Mouse (Mus musculus): ENCODE measurements at regions not wholly inside any gene's neighbourhood (a gene's known extent, or its start where the extent isn't known, plus 50 kb on each side); places are given as distances from the start of the nearest gene placed in this dataset.

GRCm38 (mm10) chr8:64472801-64473270 is 220.0 kb downstream of the Cpe start:
- H3K9ac ChIP-seq (replicated peaks; ENCODE audit: low read depth, low read length), result no peak overlapping the region
- DNase-seq (ENCODE audit: low spot score), result no peak
- H3K27me3 ChIP-seq (ENCODE audit: control insufficient read depth, insufficient read depth, low read length), result no peaks in the 10 kb centered on the region
- H3K4me1 ChIP-seq (ENCODE audit: control insufficient read depth, insufficient read depth), result no peaks in the 10 kb centered on the region
- H3K27ac ChIP-seq (ENCODE audit: low read depth), result no peak overlapping the region
- no peak for ATAC-seq (ENCODE audit: insufficient read depth, low read depth)
- 86% methylated on average over 1 of the region's 1 CpGs for WGBS
- no peak for TF ChIP-seq CTCF (IDR thresholded peaks at IDR 0.05; ENCODE audit: low read depth)
- no peak for TF ChIP-seq EP300 (IDR thresholded peaks at IDR 0.05; ENCODE audit: low read depth)
- H3K4me3 ChIP-seq (ENCODE audit: low read depth, low read length), result no peak overlapping the region
- no peak overlapping the region for H3K4me2 ChIP-seq (ENCODE audit: low read depth, low read length)
- H3K36me3 ChIP-seq (replicated peaks; ENCODE audit: control insufficient read depth, insufficient read depth, low read length), result no peaks in the 10 kb centered on the region
- no peaks in the 10 kb centered on the region for H3K9me3 ChIP-seq (replicated peaks; ENCODE audit: control insufficient read depth, low read length)

GRCm38 (mm10) chr8:64461136-64461535 is 231.7 kb downstream of the Cpe start:
- Histone ChIP-seq H3K36me3 (replicated peaks; ENCODE audit: control insufficient read depth, insufficient read depth, low read length) (no peaks in the 10 kb centered on the region), H3K27me3 (ENCODE audit: control insufficient read depth, insufficient read depth, low read length) (no peaks in the 10 kb centered on the region)
- no peak for ATAC-seq (ENCODE audit: insufficient read depth, low read depth)

GRCm38 (mm10) chr8:64456970-64457369 is 235.9 kb downstream of the Cpe start:
- Histone ChIP-seq H3K9ac (replicated peaks; ENCODE audit: low read depth, low read length) (no peak overlapping the region), H3K27me3 (ENCODE audit: control insufficient read depth, insufficient read depth, low read length) (no peaks in the 10 kb centered on the region), H3K4me2 (ENCODE audit: low read depth, low read length) (no peak overlapping the region), H3K4me1 (ENCODE audit: control insufficient read depth, insufficient read depth) (no peaks in the 10 kb centered on the region), H3K9me3 (replicated peaks; ENCODE audit: control insufficient read depth, low read length) (no peaks in the 10 kb centered on the region), H3K36me3 (replicated peaks; ENCODE audit: control insufficient read depth, insufficient read depth, low read length) (no peaks in the 10 kb centered on the region), H3K4me3 (ENCODE audit: low read depth, low read length) (no peak overlapping the region), H3K27ac (ENCODE audit: low read depth) (no peak overlapping the region)
- ATAC-seq (ENCODE audit: insufficient read depth, low read depth) (no peak), DNase-seq (ENCODE audit: low spot score) (no peak)
- TF ChIP-seq CTCF (IDR thresholded peaks at IDR 0.05; ENCODE audit: low read depth), result no peak
- no peak for TF ChIP-seq EP300 (IDR thresholded peaks at IDR 0.05; ENCODE audit: low read depth)
- 73% methylated on average over 5 of the region's 5 CpGs for WGBS

More at GRCm38 (mm10) chr8:64461136-64461535, 231.7 kb downstream of the Cpe start:
- no peak overlapping the region for H3K9ac ChIP-seq (replicated peaks; ENCODE audit: low read depth, low read length)
- TF ChIP-seq EP300 (IDR thresholded peaks at IDR 0.05; ENCODE audit: low read depth), result no peak
- TF ChIP-seq CTCF (IDR thresholded peaks at IDR 0.05; ENCODE audit: low read depth), result no peak
- H3K4me3 ChIP-seq (ENCODE audit: low read depth, low read length), result no peak overlapping the region
- H3K9me3 ChIP-seq (replicated peaks; ENCODE audit: control insufficient read depth, low read length), result no peaks in the 10 kb centered on the region
- DNase-seq (ENCODE audit: low spot score), result no peak
- no peaks in the 10 kb centered on the region for H3K4me1 ChIP-seq (ENCODE audit: control insufficient read depth, insufficient read depth)
- H3K27ac ChIP-seq (ENCODE audit: low read depth), result no peak overlapping the region
- no peak overlapping the region for H3K4me2 ChIP-seq (ENCODE audit: low read depth, low read length)
- 82% methylated on average over 4 of the region's 4 CpGs for WGBS

GRCm38 (mm10) chr8:64454736-64455135 is 238.1 kb downstream of the Cpe start:
- H3K4me3 ChIP-seq (ENCODE audit: low read depth, low read length), result no peak overlapping the region
- no peak overlapping the region for H3K4me2 ChIP-seq (ENCODE audit: low read depth, low read length)
- H3K27me3 ChIP-seq (ENCODE audit: control insufficient read depth, insufficient read depth, low read length), result no peaks in the 10 kb centered on the region
- no peaks in the 10 kb centered on the region for H3K9me3 ChIP-seq (replicated peaks; ENCODE audit: control insufficient read depth, low read length)
- H3K36me3 ChIP-seq (replicated peaks; ENCODE audit: control insufficient read depth, insufficient read depth, low read length), result no peaks in the 10 kb centered on the region
- WGBS, result 63% methylated on average over 4 of the region's 4 CpGs
- DNase-seq (ENCODE audit: low spot score) (no peak), ATAC-seq (ENCODE audit: insufficient read depth, low read depth) (no peak)
- no peaks in the 10 kb centered on the region for H3K4me1 ChIP-seq (ENCODE audit: control insufficient read depth, insufficient read depth)
- no peak overlapping the region for H3K9ac ChIP-seq (replicated peaks; ENCODE audit: low read depth, low read length)
- H3K27ac ChIP-seq (ENCODE audit: low read depth), result no peak overlapping the region
- TF ChIP-seq EP300 (IDR thresholded peaks at IDR 0.05; ENCODE audit: low read depth), result no peak
- no peak for TF ChIP-seq CTCF (IDR thresholded peaks at IDR 0.05; ENCODE audit: low read depth)

GRCm38 (mm10) chr8:64445366-64445765 is 239.3 kb upstream of the Tll1 start:
- Histone ChIP-seq H3K4me2 (ENCODE audit: low read depth, low read length) (no peak overlapping the region), H3K4me3 (ENCODE audit: low read depth, low read length) (no peak overlapping the region), H3K9ac (replicated peaks; ENCODE audit: low read depth, low read length) (no peak overlapping the region), H3K36me3 (replicated peaks; ENCODE audit: control insufficient read depth, insufficient read depth, low read length) (no peaks in the 10 kb centered on the region), H3K27me3 (ENCODE audit: control insufficient read depth, insufficient read depth, low read length) (no peaks in the 10 kb centered on the region), H3K4me1 (ENCODE audit: control insufficient read depth, insufficient read depth) (no peaks in the 10 kb centered on the region), H3K9me3 (replicated peaks; ENCODE audit: control insufficient read depth, low read length) (no peaks in the 10 kb centered on the region), H3K27ac (ENCODE audit: low read depth) (no peak overlapping the region)
- ATAC-seq (ENCODE audit: insufficient read depth, low read depth), result no peak
- TF ChIP-seq CTCF (IDR thresholded peaks at IDR 0.05; ENCODE audit: low read depth) (no peak), EP300 (IDR thresholded peaks at IDR 0.05; ENCODE audit: low read depth) (no peak)
- no peak for DNase-seq (ENCODE audit: low spot score)
- WGBS, result 77% methylated on average over 3 of the region's 3 CpGs

- WGBS, result 70% methylated on average over 5 of the region's 5 CpGs
Measured at GRCm38 (mm10) chr8:64444429-64444828, 238.4 kb upstream of the Tll1 start.

More at GRCm38 (mm10) chr8:64444429-64444828, 238.4 kb upstream of the Tll1 start:
- no peak overlapping the region for H3K4me3 ChIP-seq (ENCODE audit: low read depth, low read length)
- no peaks in the 10 kb centered on the region for H3K4me1 ChIP-seq (ENCODE audit: control insufficient read depth, insufficient read depth)
- H3K9me3 ChIP-seq (replicated peaks; ENCODE audit: control insufficient read depth, low read length), result no peaks in the 10 kb centered on the region
- no peak for TF ChIP-seq EP300 (IDR thresholded peaks at IDR 0.05; ENCODE audit: low read depth)
- TF ChIP-seq CTCF (IDR thresholded peaks at IDR 0.05; ENCODE audit: low read depth), result no peak
- H3K9ac ChIP-seq (replicated peaks; ENCODE audit: low read depth, low read length), result no peak overlapping the region
- no peak overlapping the region for H3K4me2 ChIP-seq (ENCODE audit: low read depth, low read length)
- no peaks in the 10 kb centered on the region for H3K27me3 ChIP-seq (ENCODE audit: control insufficient read depth, insufficient read depth, low read length)
- ATAC-seq (ENCODE audit: insufficient read depth, low read depth), result no peak
- no peak for DNase-seq (ENCODE audit: low spot score)
- no peaks in the 10 kb centered on the region for H3K36me3 ChIP-seq (replicated peaks; ENCODE audit: control insufficient read depth, insufficient read depth, low read length)
- H3K27ac ChIP-seq (ENCODE audit: low read depth), result no peak overlapping the region
